Mouse (Mus musculus): ENCODE results near the gene Lrrd1. TPM values are rescaled to one million over a fixed set of nuclear protein-coding genes. Genes with fewer than 3 reads are reported as not detected.
"Not testable (repeated sequence)": the region's sequence is repeated elsewhere in the genome, so short reads cannot be mapped to it uniquely, and the experiment has no call there.

Gene Lrrd1
- 0.11 TPM in 1 of 2 replicates, not detected in the other for polyA plus RNA-seq (2014; fragmentation: Nextera tagmentation; extraction: Ambion mirVana)

DNA sequence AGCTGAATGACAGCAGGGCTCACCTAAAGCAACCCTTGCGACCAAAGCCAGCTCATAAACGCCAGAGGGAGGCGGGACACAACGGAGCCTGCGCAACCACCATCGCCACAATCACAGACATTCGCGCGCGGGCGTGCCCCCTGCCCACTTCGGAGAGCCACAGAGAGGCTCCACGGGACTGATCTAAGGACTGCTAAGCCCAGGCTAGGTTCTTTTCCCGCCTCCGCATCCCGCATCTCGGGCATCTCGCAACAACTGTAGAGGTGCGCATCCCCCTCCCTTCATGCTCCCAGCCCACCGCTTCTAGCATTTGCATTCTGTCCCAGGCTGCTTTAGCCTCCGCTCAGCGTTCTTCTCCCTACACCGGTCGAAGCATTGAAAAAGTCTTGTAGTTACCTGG lies at the start of gene Lrrd1:
Gene Lrrd1, plus strand, starts transcription at position 148 of the 400 bp plus-strand sequence.
- peaks cover 7% of the 10 kb centered on the region; the same call in 1 of the 2 replicates for H3K36me3 ChIP-seq (ENCODE audit: control insufficient read depth, insufficient read depth, low read length)
- H3K9me3 ChIP-seq (ENCODE audit: control insufficient read depth, low read length), result no peaks in the 10 kb centered on the region
- H3K4me3 ChIP-seq (ENCODE audit: low read length), result peak within 1 kb of the TSS; percentile 28
- no peak within 1 kb of the TSS for H3K27ac ChIP-seq (ENCODE audit: low read depth, low read length)
- peak within 1 kb of the TSS; percentile 36; the same call in 1 of the 2 replicates for H3K9ac ChIP-seq (ENCODE audit: low read depth, low read length)
- H3K4me2 ChIP-seq (replicated peaks; ENCODE audit: low read depth, low read length), result peak within 1 kb of the TSS; percentile 42
- H3K4me1 ChIP-seq (ENCODE audit: control insufficient read depth, insufficient read depth, low read length), result no peaks in the 10 kb centered on the region
- 6% methylated on average over 24 of the region's 24 CpGs for WGBS
- ATAC-seq (ENCODE audit: low FRiP score, low TSS enrichment), result 0 out of 2 replicates have a peak, but pooled peaks have one; percentile 68
- H3K27me3 ChIP-seq (ENCODE audit: control insufficient read depth, insufficient read depth, low read length), result no peaks in the 10 kb centered on the region

GRCm38 (mm10) chr5:3797101-3797500 lies 47.9 kb upstream of the Lrrd1 start:
- not testable (repeated sequence) for ATAC-seq (ENCODE audit: low FRiP score, low TSS enrichment); H3K9ac ChIP-seq (ENCODE audit: low read depth, low read length)

DNA sequence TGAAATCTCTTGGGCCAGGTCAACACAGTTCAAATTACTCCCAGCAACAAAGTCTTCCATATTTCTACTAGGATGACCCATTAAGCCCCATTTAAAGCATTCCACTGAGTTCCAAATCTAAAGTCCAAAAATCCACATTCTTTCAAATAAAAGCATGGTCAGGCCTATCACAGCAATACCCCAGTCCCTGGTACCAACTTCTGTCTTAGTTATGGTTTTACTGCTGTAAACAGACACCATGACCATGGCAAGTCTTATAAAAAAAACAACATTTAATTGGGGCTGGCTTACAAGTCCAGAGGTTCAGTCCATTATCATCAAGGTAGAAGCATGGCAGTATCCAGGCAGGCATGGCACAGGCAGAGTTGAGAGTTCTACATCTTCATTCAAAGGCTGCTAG lies 46.3 kb upstream of the Lrrd1 start:
- not testable (repeated sequence) for H3K27ac ChIP-seq (ENCODE audit: low read depth, low read length); H3K9me3 ChIP-seq (ENCODE audit: control insufficient read depth, low read length); H3K4me1 ChIP-seq (ENCODE audit: control insufficient read depth, insufficient read depth, low read length); H3K4me2 ChIP-seq (replicated peaks; ENCODE audit: low read depth, low read length); H3K36me3 ChIP-seq (ENCODE audit: control insufficient read depth, insufficient read depth, low read length); H3K4me3 ChIP-seq (ENCODE audit: low read length); H3K27me3 ChIP-seq (ENCODE audit: control insufficient read depth, insufficient read depth, low read length); H3K9ac ChIP-seq (ENCODE audit: low read depth, low read length); ATAC-seq (ENCODE audit: low FRiP score, low TSS enrichment)

More at GRCm38 (mm10) chr5:3797101-3797500, 47.9 kb upstream of the Lrrd1 start:
- H3K4me3 ChIP-seq (ENCODE audit: low read length); H3K9me3 ChIP-seq (ENCODE audit: control insufficient read depth, low read length); H3K4me1 ChIP-seq (ENCODE audit: control insufficient read depth, insufficient read depth, low read length); H3K27me3 ChIP-seq (ENCODE audit: control insufficient read depth, insufficient read depth, low read length); H3K36me3 ChIP-seq (ENCODE audit: control insufficient read depth, insufficient read depth, low read length); H3K27ac ChIP-seq (ENCODE audit: low read depth, low read length); H3K4me2 ChIP-seq (replicated peaks; ENCODE audit: low read depth, low read length): not testable (repeated sequence)
- 95% methylated on average over 2 of the region's 2 CpGs for WGBS

GRCm38 (mm10) chr5:3800041-3800440 lies 44.9 kb upstream of the Lrrd1 start:
- peaks cover 8% of the 10 kb centered on the region; the same call in 1 of the 2 replicates for H3K4me1 ChIP-seq (ENCODE audit: control insufficient read depth, insufficient read depth, low read length)
- WGBS, result 83% methylated on average over 1 of the region's 1 CpGs
- H3K4me2 ChIP-seq (replicated peaks; ENCODE audit: low read depth, low read length), result no peak overlapping the region
- no peak for ATAC-seq (ENCODE audit: low FRiP score, low TSS enrichment)
- no peak overlapping the region for H3K9ac ChIP-seq (ENCODE audit: low read depth, low read length)
- H3K27me3 ChIP-seq (ENCODE audit: control insufficient read depth, insufficient read depth, low read length), result no peaks in the 10 kb centered on the region
- no peaks in the 10 kb centered on the region for H3K36me3 ChIP-seq (ENCODE audit: control insufficient read depth, insufficient read depth, low read length)
- H3K27ac ChIP-seq (ENCODE audit: low read depth, low read length), result no peak overlapping the region
- H3K4me3 ChIP-seq (ENCODE audit: low read length), result no peak overlapping the region
- H3K9me3 ChIP-seq (ENCODE audit: control insufficient read depth, low read length), result no peaks in the 10 kb centered on the region

DNA sequence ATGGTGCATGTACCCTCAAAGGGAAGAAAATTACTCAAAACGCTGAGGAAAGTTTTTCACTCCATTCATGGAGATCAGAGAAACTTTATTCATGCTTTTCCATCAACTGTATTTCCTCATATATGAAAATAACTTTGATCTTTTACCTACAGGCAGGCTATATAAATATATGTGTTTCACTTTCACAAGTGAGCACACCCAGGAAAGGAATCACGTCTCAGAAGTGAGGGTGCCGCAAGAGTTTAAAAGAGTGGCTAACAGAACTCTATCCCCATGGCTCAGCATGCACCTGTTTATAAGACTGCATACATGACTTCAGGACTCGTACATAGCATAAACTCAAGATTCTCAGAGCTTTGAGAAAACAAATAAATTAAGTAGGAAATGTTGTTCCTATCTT lies 44.1 kb upstream of the Lrrd1 start:
- 0 out of 2 replicates have a peak overlapping the region, but pooled peaks have one; percentile 10 for H3K4me2 ChIP-seq (replicated peaks; ENCODE audit: low read depth, low read length)

DNA sequence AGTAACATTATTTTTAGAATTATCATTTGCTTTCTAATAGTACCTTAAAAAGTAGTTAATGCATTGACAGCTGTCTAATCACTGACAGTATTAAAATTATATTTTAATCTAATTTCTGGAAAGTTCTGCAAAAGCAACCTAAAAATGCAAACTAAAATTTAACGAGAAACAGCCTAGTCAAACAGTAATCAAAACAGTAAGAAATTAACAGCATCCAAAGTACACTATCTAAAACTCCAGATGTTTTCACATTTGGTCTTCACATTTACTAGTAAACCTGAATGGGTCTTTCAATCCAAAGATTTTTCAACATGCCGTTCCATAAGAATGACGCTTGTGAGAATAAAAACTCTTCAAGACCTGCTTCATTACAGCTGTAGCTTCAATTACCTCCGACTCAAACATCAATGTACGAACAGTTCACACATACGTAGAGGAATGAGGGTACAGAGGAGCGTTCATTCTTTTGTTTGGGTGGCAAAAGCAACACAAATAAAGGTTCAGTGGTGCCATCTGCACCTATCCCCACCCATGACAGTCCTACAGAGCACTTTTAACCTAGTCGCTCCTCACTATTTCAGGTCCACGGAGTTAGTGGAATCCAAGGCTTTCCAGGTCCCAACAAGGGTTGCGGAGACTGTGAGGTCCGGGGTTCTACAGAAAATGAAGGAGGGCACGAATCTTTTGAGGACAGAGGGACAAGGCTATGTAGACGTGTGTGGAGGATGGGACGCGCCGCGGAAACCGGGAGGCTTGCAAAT lies 43.1 kb upstream of the Lrrd1 start:
- Histone ChIP-seq H3K36me3 (ENCODE audit: control insufficient read depth, insufficient read depth, low read length) (no peaks in the 10 kb centered on the region), H3K4me2 (replicated peaks; ENCODE audit: low read depth, low read length) (peak overlapping the region; percentile 69), H3K27ac (ENCODE audit: low read depth, low read length) (peak overlapping the region; percentile 81), H3K4me3 (ENCODE audit: low read length) (peak overlapping the region; percentile 90), H3K9ac (ENCODE audit: low read depth, low read length) (peak overlapping the region; percentile 86), H3K27me3 (ENCODE audit: control insufficient read depth, insufficient read depth, low read length) (no peaks in the 10 kb centered on the region), H3K4me1 (ENCODE audit: control insufficient read depth, insufficient read depth, low read length) (peaks cover 8% of the 10 kb centered on the region; the same call in 1 of the 2 replicates), H3K9me3 (ENCODE audit: control insufficient read depth, low read length) (no peaks in the 10 kb centered on the region)
- ATAC-seq (ENCODE audit: low FRiP score, low TSS enrichment), result peak; percentile 38
- WGBS, result 4% methylated on average over 18 of the region's 18 CpGs

More for the DNA sequence above, 44.1 kb upstream of the Lrrd1 start:
- WGBS, result 77% methylated on average over 4 of the region's 4 CpGs
- Histone ChIP-seq H3K27ac (ENCODE audit: low read depth, low read length) (no peak overlapping the region), H3K9ac (ENCODE audit: low read depth, low read length) (no peak overlapping the region), H3K27me3 (ENCODE audit: control insufficient read depth, insufficient read depth, low read length) (no peaks in the 10 kb centered on the region), H3K36me3 (ENCODE audit: control insufficient read depth, insufficient read depth, low read length) (no peaks in the 10 kb centered on the region), H3K4me3 (ENCODE audit: low read length) (no peak overlapping the region), H3K4me1 (ENCODE audit: control insufficient read depth, insufficient read depth, low read length) (peaks cover 8% of the 10 kb centered on the region; the same call in 1 of the 2 replicates), H3K9me3 (ENCODE audit: control insufficient read depth, low read length) (no peaks in the 10 kb centered on the region)
- no peak for ATAC-seq (ENCODE audit: low FRiP score, low TSS enrichment)

GRCm38 (mm10) chr5:3802433-3803291 lies 42.3 kb upstream of the Lrrd1 start, which contains the start of the genes Ankib1 and Krit1:
TSS of gene Ankib1 (minus strand) at chr5:3802925.
TSS of gene Krit1 (plus strand) at chr5:3803184.
- Histone ChIP-seq H3K9me3 (ENCODE audit: control insufficient read depth, low read length) (no peaks in the 10 kb centered on the region), H3K9ac (ENCODE audit: low read depth, low read length) (peak within 1 kb of the TSS; percentile 86), H3K27ac (ENCODE audit: low read depth, low read length) (peak within 1 kb of the TSS; percentile 81), H3K27me3 (ENCODE audit: control insufficient read depth, insufficient read depth, low read length) (no peaks in the 10 kb centered on the region), H3K4me3 (ENCODE audit: low read length) (peak within 1 kb of the TSS; percentile 90), H3K4me2 (replicated peaks; ENCODE audit: low read depth, low read length) (peak within 1 kb of the TSS; percentile 69), H3K36me3 (ENCODE audit: control insufficient read depth, insufficient read depth, low read length) (no peaks in the 10 kb centered on the region), H3K4me1 (ENCODE audit: control insufficient read depth, insufficient read depth, low read length) (peaks cover 8% of the 10 kb centered on the region; the same call in 1 of the 2 replicates)
- peak; percentile 97 for ATAC-seq (ENCODE audit: low FRiP score, low TSS enrichment)
- WGBS, result under 1% methylated on average over 106 of the region's 109 CpGs

- no peaks in the 10 kb centered on the region for H3K9me3 ChIP-seq (ENCODE audit: control insufficient read depth, low read length)
- peak overlapping the region; percentile 86 for H3K9ac ChIP-seq (ENCODE audit: low read depth, low read length)
- H3K36me3 ChIP-seq (ENCODE audit: control insufficient read depth, insufficient read depth, low read length), result peaks cover 3% of the 10 kb centered on the region; the same call in 1 of the 2 replicates
- H3K4me2 ChIP-seq (replicated peaks; ENCODE audit: low read depth, low read length), result peak overlapping the region; percentile 69
- ATAC-seq (ENCODE audit: low FRiP score, low TSS enrichment), result peak; percentile 75
- under 1% methylated on average over 36 of the region's 36 CpGs for WGBS
- H3K27ac ChIP-seq (ENCODE audit: low read depth, low read length), result peak overlapping the region; percentile 81
- peak overlapping the region; percentile 90 for H3K4me3 ChIP-seq (ENCODE audit: low read length)
- H3K27me3 ChIP-seq (ENCODE audit: control insufficient read depth, insufficient read depth, low read length), result no peaks in the 10 kb centered on the region
- peaks cover 8% of the 10 kb centered on the region; the same call in 1 of the 2 replicates for H3K4me1 ChIP-seq (ENCODE audit: control insufficient read depth, insufficient read depth, low read length)
Observed at GRCm38 (mm10) chr5:3803292-3804165, 41.4 kb upstream of the Lrrd1 start.
